Mouse (Mus musculus): ENCODE data around the gene Gmfg.
A peak's percentile ranks its signal among the peaks of the same experiment; 100 is the strongest.

Gmfg gene

DNA sequence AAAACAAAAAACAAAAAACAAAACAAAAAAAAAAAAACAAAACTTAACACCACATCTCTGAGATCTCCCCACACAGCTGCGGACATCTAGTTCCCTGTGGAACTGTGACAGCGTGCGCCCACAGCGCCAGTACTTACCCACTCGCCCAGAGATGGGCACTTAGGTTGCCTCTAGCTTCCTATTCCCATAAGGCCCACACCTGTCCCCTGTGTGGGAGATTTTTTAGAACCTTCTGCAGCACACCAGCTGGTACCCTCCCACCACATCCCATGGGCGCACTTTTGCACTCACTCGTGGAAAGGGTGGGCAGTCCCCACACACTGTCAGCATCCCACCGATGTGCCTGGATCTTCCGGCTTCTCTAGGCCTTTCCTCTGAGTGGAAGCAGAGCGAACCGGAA, 45.6 kb downstream of the Gmfg start:
- no peak for DNase-seq (ENCODE audit: low spot score)

DNA sequence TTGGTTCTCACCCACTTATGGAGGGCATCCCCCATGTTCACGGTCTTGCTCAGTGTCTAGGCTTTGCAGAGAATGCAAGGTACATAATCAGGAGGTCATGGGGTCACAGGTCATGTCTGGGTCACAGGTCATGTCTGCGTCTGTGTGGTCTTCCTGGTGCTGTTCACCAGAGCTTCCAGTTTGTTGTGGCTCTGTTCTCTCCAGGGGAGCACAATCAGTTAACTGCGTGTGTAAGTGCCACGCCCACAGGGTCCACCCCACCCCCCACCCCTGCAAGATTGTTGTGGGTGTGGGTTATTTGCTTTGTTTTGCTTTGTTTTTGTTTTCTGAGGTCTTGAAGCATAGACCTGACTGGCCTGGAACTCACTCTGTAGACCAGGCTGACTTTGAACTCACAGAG, 46.9 kb downstream of the Gmfg start:
- no peak for DNase-seq (ENCODE audit: low spot score)

DNA sequence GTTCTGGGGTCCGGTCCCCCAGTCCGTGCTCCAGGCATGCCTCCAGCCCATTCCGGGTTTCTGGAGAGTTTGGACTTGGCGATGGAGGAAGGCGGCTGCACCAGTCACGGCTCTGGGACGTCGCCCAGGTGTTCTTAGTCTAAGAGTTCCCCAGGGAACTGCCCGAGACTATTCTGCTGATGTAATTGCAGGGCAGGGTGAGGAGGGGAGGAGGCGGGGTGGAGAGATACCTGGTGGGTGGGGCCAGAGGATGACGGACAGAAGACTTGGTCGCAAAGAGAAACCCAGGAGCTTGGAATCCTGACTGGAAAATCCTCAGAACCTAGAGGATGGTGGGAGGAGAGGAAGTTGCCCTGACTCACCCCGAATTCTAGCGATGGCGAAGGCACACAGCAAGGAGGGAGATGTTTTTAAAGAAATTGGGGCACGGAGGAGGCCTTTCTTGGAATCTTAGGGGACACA, 50.8 kb downstream of the Gmfg start:
- DNase-seq (ENCODE audit: low spot score): peak; percentile 40

DNA sequence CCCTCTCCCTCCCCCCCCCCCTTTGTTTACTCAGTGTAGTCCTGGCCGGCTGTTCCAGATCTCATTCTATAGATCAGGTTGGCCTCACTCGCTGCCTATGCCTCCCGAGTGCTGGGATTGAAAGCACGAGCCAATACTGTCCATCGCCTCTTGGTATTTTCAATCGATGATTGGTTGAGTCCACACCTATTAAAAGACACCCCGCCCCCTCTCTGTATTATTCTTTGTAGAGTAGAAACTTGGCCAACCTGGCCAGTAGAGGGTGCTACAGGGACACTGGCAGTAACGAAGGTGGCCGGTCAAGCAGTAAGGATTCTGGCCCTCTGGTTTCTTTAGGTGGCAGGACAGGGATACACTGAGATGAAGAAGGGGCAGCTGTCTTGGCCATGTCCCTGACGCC, 53.2 kb downstream of the Gmfg start:
- no peak for DNase-seq (ENCODE audit: low spot score)

DNA sequence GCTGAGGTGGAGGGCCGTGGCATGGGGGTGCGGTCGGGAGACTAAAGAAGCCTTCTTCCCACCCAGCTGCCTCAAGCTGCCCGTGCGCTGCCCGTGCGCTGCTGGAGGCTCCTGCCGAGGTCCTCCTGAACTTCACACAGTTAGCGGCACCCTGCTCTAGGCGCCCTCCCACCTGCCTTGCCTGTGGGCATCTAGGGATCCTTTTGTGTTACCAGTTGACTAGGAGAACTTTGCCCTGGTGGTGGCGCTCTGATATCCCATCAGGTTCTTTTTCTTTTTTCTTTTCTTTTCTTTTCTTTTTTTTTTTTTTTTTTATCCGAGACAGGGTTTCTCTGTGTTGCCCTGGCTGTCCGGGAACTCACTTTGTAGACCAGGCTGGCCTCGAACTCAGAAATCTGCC, 53.7 kb downstream of the Gmfg start:
- DNase-seq (ENCODE audit: low spot score): no peak

DNA sequence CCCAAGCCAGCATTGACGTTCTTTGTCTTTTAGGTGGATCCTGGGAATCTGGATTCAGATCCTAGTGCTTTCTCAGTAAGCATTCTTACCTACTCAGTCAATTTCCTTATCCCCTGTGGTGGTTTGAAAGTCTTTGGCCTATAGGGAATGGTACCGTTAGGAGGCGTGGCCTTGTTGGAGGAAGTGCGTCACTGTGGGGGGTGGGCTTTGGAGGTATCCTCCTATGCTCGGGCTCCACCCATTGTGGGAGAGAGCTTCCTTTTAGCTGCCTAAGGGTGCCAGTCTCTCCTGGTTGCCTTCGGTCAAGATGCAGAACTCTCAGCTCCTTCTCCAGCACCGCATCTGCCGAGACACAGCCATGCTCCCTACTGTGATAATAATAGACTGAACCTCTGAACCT, 55.1 kb downstream of the Gmfg start:
- DNase-seq (ENCODE audit: low spot score): no peak

DNA sequence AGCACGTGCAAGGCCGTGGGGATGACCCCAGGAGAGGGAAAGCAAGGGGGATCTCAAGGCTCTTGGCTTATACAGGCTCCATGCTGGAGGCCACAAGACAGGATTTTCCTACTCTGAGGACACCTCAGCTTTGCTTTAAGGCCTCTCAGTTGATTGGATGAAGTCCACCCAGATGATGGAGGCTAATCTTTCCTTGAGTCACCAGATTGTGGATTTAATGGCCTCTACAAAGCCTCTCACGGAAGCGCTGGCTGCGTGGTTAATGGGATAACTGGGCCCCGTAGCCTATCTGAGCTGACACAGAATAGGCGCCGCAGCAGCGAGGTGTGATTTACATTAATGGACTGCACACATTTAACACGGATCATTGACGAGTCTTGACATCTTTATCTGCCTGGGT, 58.2 kb downstream of the Gmfg start:
- DNase-seq (ENCODE audit: low spot score): no peak

Measured in left cerebral cortex, adult 11 months (tissue).